Mouse (Mus musculus) left cerebral cortex, adult 9 months (tissue): ENCODE measurements around the gene Tmem239.
"Not testable (repeated sequence)": the region's sequence is repeated elsewhere in the genome, so short reads cannot be mapped to it uniquely, and the experiment has no call there.

Experiments
- DNase-seq, 2 experiments: peaks; one replicate each; pipeline ENCODE4 v3.0.0; 2022; ENCODE audit warnings: low spot score in 2 of 2

Tmem239 gene

DNA sequence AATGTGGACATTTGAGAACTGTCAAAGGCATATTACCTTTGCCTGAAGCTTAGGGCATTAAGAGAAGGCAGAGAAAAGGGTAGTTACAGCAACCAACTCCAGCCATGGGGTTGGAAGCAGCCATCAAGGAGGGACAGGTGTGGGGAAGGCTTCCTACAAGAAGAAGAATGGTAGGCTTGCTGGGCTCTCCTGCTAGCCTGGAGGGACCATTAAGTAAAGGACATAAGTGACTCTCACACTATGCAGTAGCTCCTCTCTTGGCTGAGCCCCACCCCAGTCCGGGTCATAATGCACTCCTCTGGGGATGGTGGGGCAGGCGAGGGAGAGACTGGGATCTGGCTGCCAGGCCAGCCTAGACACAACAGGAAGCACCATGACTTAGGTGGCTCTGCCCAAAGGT lies at the start of gene Tmem239:
Tmem239 (plus strand) TSS at position 301 of the 400 bp plus-strand sequence.
- no peak for DNase-seq

DNA sequence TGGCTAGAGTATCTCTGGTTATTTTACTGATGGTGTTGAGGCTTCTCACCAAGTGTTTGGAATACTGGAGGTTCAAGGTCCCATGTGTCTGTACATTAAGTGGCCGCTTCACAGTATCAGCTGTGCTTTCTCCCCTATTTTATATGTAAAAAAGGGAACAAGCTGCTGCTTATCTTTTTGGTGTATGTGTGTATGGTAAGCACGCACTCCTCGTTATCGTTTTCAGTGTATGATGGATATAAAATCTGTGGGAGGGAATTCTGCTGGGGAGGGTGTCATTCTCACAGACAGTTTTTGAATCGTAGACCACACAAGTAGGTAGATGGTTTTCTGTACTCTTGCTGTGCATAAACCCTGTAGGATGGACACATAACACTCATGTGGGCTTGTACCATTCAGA lies 48.7 kb upstream of the Tmem239 start:
- DNase-seq, result no peak

DNA sequence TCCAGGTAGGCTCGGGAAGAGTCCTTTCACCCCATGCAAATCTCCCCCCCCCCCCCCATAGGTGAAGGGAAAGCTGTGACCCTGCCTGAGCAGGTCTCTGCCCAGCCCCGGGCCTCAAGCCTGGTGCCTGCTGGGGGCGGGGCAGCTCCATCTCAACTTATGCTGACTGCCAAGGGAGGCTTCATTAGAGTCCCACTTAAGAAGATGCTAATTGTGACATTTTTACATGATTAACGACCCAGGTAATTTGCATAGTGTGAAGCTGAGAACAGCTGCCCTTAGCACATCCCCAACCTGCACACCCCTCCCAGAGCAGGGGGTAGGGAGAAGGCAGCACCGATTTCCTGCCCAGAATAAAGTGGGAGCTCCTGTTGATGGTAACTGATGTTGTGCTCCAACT lies 47.4 kb upstream of the Tmem239 start:
- no peak for DNase-seq

DNA sequence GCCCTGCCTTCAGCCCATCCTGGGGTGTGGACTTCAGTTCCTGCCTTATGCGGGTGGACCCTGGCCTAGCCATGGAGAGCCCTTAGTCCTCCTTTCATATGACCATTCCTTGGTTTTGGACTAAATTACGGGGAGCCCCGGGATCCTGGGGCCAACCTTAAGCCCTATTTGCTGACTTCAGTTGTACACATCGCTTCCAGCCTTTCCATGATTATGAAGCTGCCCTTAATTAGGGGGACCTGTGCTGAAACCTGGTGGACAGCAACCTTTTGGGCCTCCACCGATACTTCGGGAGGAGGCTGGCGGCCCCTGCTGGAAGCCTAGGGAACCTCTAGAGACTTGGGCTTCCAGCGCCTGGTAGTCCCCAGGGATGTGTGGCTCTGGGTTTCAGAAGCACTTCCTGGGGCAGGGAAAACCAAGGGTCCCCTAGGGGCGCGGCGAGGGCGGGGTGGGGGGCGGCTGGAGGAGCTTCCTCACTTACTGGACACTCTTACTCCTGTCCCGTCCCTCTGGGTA lies 43.7 kb upstream of the Tmem239 start:
- peak in 1 of 2 experiments; percentile 31 for DNase-seq

DNA sequence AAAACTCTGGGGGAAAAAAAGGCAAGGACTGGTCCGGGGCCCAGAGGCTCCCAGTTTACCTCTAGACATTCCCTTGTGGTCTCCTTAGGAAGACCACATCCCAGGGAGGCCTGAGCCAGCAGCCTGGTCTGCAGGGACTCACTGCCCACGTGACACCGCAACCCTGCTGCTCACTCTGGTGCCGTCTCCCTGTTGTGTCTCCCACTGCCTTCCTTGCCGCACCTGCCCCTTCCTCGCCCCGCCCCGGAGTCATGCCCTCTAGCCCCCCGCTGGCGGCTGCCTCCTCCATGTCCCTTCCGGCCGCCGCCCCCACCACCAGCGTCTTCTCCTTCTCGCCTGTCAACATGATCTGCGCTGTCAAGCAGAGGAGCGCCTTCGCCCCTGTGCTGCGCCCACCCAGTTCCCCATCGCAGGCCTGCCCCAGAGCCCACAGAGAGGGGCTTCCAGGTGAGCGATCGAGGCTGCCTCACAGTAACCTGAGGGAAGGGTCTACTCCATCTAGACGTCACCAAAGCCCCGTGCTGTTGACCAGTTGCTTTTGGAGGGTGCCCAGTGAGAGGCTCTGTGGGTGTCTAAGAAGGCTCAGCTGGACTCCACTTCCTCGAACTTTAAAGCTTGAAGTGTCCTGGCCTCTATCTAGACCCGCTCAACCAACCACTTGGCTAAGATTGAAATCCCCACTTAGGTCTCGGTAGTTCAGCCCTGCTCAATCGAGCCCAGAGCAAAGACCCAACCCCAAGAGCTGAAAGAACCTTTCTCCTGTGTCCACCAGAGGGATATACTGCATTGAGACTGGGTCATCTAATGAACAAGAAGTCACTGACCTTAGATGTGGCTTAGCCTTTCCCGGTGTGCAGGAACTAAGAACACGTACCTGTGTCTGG lies 40.8 kb upstream of the Tmem239 start:
- no peak for DNase-seq

DNA sequence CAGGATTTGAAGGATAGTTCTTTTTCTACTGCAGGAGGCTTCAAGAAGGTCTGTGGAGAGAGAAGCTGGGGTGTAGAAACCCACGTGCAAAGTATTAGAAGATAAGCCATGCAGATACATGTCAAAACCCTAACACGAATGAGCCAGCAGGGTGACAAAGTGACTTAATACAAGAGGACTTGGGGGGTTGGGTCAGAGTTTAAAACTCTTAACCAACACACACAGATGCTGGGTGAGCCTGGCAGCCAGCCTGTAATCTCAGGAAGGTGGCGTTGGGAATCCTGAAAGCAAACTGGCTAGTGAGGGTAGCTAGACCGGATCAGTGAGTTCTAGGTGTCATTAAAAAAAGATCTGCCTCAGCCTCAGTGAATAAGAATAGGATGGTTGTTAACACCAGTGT lies 38.9 kb upstream of the Tmem239 start:
- no peak for DNase-seq

DNA sequence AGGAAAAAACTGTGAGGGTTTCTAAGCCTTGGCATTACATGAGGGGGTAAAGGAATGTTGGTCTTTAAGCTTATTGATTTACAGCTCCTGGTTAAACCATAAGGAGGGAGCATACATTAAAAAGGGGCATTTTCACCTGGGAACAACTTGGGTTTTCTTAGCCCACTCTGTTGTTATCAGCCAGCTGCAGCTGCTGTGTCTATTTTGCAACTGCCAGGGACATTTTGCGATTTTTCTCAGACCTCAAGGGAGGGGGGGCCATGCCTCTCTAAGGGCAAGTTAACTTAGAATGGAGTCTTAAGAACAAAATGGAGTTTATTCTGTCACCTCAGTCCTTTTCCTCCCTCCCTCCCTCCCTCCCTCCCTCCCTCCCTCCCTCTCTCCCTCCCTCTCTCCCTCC lies 33.3 kb upstream of the Tmem239 start:
- DNase-seq, result not testable (repeated sequence)

DNA sequence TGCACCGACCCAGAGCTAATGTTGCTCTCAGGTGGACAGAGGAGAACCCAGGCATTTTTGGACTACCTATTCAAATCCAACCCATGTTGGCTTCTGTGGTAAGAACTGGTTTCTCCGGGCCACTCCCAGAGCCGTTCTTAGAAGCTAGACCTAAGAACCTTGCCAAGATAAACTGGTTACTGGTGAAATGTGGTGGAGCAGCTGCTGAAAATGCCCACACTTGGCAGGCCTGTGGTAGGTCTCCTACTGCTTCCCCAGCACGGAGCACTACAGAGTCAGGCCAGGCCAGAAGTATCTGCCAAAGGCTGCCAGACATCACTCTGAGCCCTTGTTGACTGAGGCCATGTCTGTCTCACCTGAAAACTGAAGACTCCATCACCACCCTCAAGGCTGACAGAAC lies 31.3 kb upstream of the Tmem239 start:
- DNase-seq, result no peak

DNA sequence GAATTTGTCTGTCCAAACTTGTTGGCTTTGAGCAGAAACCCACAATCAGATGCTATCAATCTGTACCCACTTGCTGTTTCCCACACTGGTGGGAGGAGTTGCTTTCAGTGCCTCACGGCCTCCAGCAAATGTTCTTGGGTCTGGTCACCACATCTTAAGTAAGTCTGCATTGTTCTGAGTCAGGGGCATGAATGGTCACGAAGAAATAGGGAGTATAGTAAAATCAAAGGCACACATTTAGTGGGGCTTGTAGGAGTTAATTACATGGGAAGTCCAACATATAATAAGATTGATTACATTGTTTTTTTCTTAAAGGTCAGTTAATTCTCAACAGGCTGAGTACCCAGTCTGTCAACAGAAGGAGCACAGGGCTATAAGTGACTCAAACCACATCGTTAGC lies 23.1 kb upstream of the Tmem239 start:
- DNase-seq, result no peak

DNA sequence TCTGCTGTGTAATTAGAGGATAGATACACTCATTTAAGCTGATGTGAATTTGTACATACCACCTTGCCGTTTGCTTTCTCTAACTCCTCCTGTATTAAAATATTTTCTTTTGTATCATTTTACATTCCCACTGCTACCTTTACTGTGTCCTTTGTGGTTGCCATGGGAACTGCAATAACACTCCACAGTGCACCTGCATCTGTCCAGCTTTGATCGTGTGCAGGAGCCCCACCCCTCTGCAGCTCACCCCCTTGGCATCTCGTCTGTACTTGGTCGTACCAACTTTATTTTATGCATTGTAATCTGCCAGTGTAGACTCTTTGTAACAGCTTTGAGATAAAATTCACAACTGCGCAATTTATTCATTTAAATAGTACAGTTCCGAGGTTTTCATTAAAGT lies 22.4 kb upstream of the Tmem239 start:
- DNase-seq, result no peak

DNA sequence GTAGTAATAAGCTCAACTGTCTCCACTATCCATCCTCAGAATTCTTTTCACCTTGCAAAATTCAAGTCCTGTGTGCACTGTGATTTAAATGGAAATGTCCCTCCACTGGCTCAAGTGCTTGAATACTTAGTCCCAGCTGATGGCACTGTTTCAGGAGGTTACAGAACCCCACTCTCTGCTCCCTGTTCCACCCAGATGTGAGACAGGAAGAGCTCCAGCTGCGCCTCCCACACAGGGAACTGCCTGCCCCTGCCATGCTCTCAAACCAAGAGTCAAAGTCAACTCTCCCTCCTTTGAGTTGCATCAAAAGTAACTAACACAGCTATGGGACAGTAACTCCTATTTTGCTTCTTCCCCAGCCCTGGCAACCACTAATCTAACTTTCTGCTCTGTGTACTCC lies 20.1 kb upstream of the Tmem239 start:
- no peak for DNase-seq

DNA sequence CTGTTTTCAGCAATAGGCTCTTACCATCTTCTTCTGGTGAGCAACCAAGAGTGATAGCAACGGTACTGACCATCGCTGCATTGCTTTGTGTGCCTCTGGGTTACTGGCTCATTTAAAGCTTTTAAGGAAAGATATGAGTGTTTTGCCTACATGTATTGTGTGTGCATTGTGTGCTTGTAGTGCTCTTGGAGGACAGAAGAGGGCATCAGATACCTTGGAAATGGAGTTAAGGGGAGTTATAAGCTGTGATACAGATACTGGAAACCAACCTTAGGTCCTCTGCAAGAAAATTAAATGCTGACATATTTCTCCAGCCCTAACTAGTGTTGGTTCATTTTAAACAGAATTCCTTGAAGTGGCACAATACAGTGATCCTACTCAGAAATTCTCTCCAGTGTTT lies 17.5 kb upstream of the Tmem239 start:
- no peak for DNase-seq

DNA sequence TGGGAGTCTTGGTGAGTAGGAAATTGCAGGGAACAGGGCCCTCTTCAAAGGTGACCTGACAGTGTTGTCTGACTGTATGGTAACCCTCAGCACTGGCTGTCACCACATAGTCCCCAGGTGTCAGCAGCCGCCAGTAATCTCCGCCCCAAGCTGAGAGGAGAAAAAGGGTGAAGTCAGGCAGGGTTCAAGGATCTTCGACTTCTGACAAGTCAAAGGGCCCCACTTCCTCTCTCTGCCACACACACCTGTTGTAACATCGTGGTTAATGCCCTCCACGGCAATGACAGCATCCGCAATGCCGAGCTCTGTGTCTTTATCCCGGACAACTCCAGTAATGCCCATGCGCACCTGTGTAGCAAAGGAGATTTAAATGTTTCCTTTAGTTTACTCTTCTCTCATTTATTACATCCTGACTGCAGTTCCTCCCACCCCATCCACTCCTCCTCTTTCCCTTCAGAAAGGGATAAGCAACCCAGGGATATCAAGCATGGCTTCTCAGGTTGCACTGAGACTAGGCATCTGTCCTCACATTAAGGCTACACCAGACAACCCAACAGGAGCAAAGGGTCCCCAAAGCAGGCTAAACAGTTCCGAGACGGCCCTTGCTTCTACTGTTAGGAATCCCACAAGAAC lies 15.2 kb upstream of the Tmem239 start:
- DNase-seq, result no peak

DNA sequence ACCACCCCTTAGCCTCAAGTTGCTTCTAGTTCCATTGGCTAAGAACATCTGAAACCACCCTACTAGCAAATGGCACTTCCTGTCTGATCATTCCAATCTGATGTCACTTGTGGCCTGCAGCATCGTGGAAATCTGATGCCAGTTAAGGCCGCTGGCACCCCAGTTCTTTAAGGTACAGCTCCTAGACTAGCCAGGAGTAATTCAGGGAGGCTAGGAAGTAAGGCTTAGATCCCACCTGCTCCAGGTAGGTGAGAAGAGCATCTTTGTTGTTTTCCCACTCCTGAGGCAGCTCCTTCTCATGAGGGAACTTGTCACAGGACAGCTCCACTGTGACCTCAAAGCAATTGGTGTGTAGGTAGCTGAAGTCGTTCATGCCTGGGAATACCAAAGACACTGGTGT lies 13.4 kb upstream of the Tmem239 start:
- DNase-seq, result no peak

DNA sequence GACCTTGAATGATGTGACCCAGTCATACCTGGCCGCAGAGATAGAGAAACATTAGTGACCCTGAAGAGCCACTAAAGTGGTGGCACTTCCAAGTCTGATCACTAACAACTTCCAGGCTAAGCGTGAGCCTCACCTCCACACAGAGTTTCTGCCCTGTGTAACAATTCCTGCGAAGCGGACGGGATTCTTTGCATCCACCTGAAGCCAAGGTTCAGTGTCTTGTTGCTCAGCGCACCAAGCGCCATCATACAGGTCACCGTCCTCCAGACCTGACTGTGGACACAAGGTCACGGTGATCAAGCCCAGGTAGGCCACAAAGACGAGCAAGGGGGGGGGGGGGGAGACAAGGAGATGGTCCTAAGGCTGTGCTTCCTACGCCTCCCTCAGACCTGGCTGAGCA lies 10.6 kb upstream of the Tmem239 start:
- DNase-seq, result no peak

DNA sequence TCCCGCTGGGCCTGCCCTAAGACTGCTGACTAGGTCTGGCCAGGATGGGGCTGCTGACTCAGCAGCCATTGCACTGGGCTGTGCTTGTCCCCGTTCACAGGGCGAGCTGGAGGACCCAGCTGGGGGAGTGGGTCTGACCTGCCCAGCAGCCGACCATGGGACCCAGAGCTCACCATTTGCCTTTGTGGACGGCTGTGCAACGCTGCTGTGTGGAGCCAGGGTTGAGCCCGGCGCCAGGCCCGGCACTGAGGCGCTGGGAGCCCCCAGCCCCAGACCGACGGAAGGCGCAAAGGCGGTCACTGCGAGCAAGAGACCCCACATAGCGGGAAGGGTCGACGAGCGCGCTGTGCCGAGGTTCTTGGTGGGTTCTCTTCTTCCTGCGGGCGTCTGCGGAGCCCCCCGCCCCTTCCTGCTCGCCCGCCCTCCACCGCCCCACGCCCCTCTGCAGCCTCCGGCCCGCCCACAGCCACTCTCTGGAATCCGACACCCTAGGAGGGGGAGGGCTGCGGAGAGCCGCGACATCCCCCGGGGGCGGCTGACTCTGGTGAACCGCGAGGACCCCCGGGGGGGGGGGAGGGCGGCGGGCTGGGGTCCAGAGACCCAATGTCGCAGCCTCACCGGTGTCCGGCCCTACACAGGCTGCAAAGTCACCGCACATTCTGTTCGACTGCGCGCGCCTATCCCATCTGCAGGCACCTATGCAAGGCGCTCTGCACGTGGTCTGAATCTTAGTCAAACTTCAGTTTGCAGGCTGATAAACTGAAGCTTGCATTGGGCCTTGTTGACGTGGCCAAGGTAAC lies 8.9 kb upstream of the Tmem239 start, which contains the start of gene Cpxm1:
Cpxm1 (minus strand) TSS at position 389 of the 800 bp plus-strand sequence.
- DNase-seq, result no peak

DNA sequence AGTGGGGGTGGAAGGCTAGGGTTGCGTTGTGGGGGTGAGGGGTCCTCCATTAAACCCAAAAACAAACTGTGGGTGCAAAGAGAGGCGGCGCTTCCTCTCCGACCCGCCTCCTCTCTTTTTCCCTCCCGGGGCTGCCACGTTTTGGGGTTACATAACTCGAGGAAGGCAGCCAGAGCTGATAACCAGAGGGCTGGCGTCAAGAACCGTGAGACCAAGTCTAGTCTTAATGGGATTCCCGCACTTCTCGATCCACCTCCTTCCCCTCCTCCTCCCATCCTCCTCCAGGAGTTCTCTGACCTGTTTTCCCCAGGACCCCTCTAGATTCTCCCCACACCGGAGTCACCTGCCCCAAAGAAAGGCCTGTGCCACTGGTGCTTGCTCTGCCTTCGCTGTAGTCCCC lies 8.2 kb upstream of the Tmem239 start:
- DNase-seq, result no peak

DNA sequence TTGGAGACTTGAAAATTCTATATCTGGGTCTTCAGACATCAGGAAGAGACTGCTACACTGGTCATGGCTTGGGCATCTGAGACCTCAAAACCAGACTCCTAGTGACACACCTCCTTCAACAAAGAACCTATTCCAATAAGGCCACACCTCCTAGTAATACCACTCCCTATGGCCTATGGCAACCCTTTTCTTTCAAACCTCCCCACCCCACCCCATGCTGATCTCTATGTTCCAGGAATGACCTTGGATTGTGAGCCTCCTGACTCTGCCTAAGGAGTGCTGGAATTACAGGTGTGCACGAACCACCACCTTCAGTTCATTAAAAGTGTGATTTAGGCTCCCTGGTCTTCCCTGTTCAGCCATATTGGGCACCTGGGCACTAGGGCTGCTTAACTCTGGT lies 6.2 kb upstream of the Tmem239 start:
- no peak for DNase-seq

DNA sequence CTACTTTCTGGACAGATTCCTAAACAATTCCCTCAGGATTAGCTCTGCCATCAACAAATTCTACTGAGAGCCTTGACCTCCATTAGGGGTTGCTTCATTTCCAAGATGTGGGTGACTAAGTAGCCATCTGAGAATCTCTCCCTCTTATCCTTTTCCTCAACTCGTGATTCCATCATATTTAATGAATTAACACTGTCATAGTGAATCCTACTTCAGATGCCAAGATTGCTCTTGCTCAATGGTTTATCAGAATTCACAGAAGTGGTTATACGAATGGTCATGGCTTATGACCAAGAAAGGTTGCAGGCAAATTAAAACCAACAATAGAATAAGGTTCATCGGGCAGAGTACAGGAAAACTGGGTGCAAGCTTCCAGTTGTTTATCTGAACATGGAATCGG lies 4.4 kb upstream of the Tmem239 start:
- no peak for DNase-seq

DNA sequence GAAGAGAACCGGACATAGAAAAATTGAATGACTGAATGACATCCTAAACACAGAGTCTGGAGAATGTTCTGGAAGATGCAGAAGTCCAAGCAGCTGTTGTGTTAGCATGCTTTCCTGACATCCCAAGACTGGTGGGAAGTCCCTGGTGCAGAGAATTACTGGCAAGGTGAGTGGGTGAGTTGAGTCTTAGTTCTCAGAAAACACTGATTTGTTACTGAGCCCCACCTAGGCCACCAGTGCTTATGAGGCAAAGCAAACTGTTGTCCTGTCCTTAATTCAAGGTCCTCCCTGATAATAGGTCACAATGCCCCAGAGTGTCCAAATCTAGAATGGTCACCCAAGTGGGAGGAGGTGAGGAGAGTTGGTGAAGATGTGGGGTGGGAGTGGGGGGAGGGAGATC lies 1.3 kb upstream of the Tmem239 start, which contains the start of the genes Gm28372 and 1700020A23Rik:
Gm28372 (plus strand) TSS at position 301 of the 400 bp plus-strand sequence.
1700020A23Rik (plus strand) TSS at position 321 of the 400 bp plus-strand sequence.
- DNase-seq, result no peak

DNA sequence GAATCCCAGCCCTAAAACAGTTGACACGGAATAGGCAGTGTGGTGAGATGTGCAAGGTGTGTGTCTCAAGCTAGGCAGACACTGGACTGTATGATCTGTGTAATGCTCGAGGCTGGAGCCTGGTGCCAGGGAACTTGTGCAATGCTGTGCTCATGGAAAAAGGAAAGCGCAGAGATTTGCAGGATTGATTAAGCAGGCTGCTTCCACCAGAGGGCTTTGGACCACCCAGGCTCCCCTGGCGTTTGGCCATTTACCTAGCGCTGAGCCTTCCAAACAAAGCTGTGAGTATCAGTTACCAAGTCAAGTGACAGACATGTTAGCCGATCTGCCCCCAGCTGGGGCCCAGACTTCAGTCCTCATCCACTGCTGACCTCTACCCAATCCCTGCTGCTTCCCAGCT lies 1.9 kb downstream of the Tmem239 start:
- no peak for DNase-seq
